Mouse (Mus musculus) small intestine, adult 2 months (tissue): ENCODE measurements around the gene Syk. TPM values are rescaled to one million over a fixed set of nuclear protein-coding genes. Genes with fewer than 3 reads are reported as not detected.

Experiments used
- H3K27ac ChIP-seq: fragments of 200-500 bp; 2 replicates; pipeline ENCODE4 v1.5.1; 2012; ENCODE audit warnings: low read depth, low read length, control low read depth, inconsistent platforms; ENCODE audit not compliant: insufficient read depth
- H3K27me3 ChIP-seq: fragments of 200-500 bp; 2 replicates; pipeline ENCODE4 v1.6.1; 2012; ENCODE audit warnings: mild to moderate bottlenecking, moderate library complexity, low read length, inconsistent platforms; ENCODE audit not compliant: control insufficient read depth, insufficient read depth
- H3K36me3 ChIP-seq: fragments of 200-500 bp; 2 replicates; pipeline ENCODE4 v1.6.1; 2012; ENCODE audit warnings: mild to moderate bottlenecking, low read length, control low read depth, inconsistent platforms; ENCODE audit not compliant: control insufficient read depth, insufficient read depth
- H3K4me1 ChIP-seq: fragments of 200-500 bp; 2 replicates; pipeline ENCODE4 v1.6.1; 2012; ENCODE audit warnings: low read length, inconsistent platforms, mixed read lengths; ENCODE audit not compliant: control insufficient read depth, insufficient read depth, insufficient read length
- H3K4me3 ChIP-seq: fragments of 200-500 bp; 2 replicates; pipeline ENCODE4 v1.5.1; 2012; ENCODE audit warnings: low read depth, mild to moderate bottlenecking, control low read depth, inconsistent platforms, low read length, moderate library complexity
- CTCF ChIP-seq: fragments of 200-500 bp; IDR thresholded peaks from 2 replicates; pipeline ENCODE4 v1.5.1; 2012; ENCODE audit warnings: low read depth, mild to moderate bottlenecking, control low read depth, inconsistent platforms, low read length, moderate library complexity, mixed read lengths; ENCODE audit not compliant: insufficient replicate concordance, insufficient read length; ENCODE audit errors: extremely low read depth
- POLR2A ChIP-seq: fragments of 200-500 bp; IDR thresholded peaks from 2 replicates; pipeline ENCODE4 v1.6.1; 2012; ENCODE audit warnings: low read depth, mild to moderate bottlenecking, control low read depth, inconsistent platforms, low read length, moderate library complexity
- WGBS: fragments of 180-500 bp; shearing (Covaris S2); methylation state at CpG from one replicate; pipeline ENCODE4 v1.1.7; 2018; 5-methylcytosine and 5-hydroxymethylcytosine counted together
- polyA plus RNA-seq: library from polyadenylated mRNA; depleted of rRNA; stranded (reverse); fragments of >200 nt; gene quantifications from 2 replicates; pipeline ENCODE4 v1.2.3, GENCODE M21; 2012

The Syk gene
- polyA plus RNA-seq, 1 experiment, result 8.3 TPM

GRCm38 (mm10) chr13:52576841-52577240 lies 6.1 kb upstream of the Syk start:
- WGBS, result 73% methylated on average over 10 of the region's 10 CpGs
- H3K4me3 ChIP-seq, result no peak overlapping the region
- no peaks in the 10 kb centered on the region for H3K36me3 ChIP-seq
- H3K27me3 ChIP-seq, result no peaks in the 10 kb centered on the region
- TF ChIP-seq POLR2A (no peak), CTCF (no peak)
- 0 out of 2 replicates have a peak overlapping the region, but pooled peaks have one; percentile 4 for H3K27ac ChIP-seq
- H3K4me1 ChIP-seq, result no peaks in the 10 kb centered on the region; the same call in 1 of the 2 replicates

- 0 out of 2 replicates have a peak overlapping the region, but pooled peaks have one; percentile 27 for H3K27ac ChIP-seq
- 71% methylated on average over 3 of the region's 3 CpGs for WGBS
- no peak for TF ChIP-seq POLR2A
- TF ChIP-seq CTCF, result no peak
Measured at GRCm38 (mm10) chr13:52577326-52577920, 5.5 kb upstream of the Syk start.

GRCm38 (mm10) chr13:52577939-52578338 lies 5.0 kb upstream of the Syk start:
- no peaks in the 10 kb centered on the region for H3K27me3 ChIP-seq
- TF ChIP-seq CTCF (no peak), POLR2A (no peak)
- H3K27ac ChIP-seq, result no peak overlapping the region
- no peak overlapping the region for H3K4me3 ChIP-seq
- peaks cover 5% of the 10 kb centered on the region for H3K4me1 ChIP-seq
- WGBS, result 71% methylated on average over 4 of the region's 4 CpGs
- H3K36me3 ChIP-seq, result no peaks in the 10 kb centered on the region

More at GRCm38 (mm10) chr13:52577326-52577920, 5.5 kb upstream of the Syk start:
- H3K36me3 ChIP-seq, result no peaks in the 10 kb centered on the region
- H3K27me3 ChIP-seq, result no peaks in the 10 kb centered on the region
- no peak overlapping the region for H3K4me3 ChIP-seq
- peaks cover under 1% of the 10 kb centered on the region; the same call in 1 of the 2 replicates for H3K4me1 ChIP-seq

- Histone ChIP-seq H3K4me1 (peaks cover 7% of the 10 kb centered on the region), H3K36me3 (no peaks in the 10 kb centered on the region), H3K27ac (no peak overlapping the region), H3K4me3 (no peak overlapping the region), H3K27me3 (no peaks in the 10 kb centered on the region)
- TF ChIP-seq POLR2A, result no peak
- TF ChIP-seq CTCF, result no peak
- WGBS, result 77% methylated on average over 2 of the region's 2 CpGs
Measured at GRCm38 (mm10) chr13:52578776-52579175, 4.2 kb upstream of the Syk start.

- Histone ChIP-seq H3K4me3 (peak overlapping the region; percentile 80), H3K36me3 (no peaks in the 10 kb centered on the region), H3K4me1 (peaks cover 9% of the 10 kb centered on the region), H3K27ac (peak overlapping the region; percentile 82), H3K27me3 (no peaks in the 10 kb centered on the region)
- TF ChIP-seq POLR2A (no peak), CTCF (no peak)
- 14% methylated on average over 9 of the region's 9 CpGs for WGBS
Measured at GRCm38 (mm10) chr13:52582506-52582877, 481 bp upstream of the Syk start.

GRCm38 (mm10) chr13:52583943-52584562 lies 1.1 kb downstream of the Syk start:
- TF ChIP-seq CTCF (no peak), POLR2A (no peak)
- WGBS, result 18% methylated on average over 13 of the region's 13 CpGs
- H3K36me3 ChIP-seq, result no peaks in the 10 kb centered on the region
- no peak overlapping the region for H3K27ac ChIP-seq
- H3K4me1 ChIP-seq, result peaks cover 9% of the 10 kb centered on the region
- H3K4me3 ChIP-seq, result peak overlapping the region; percentile 41; the same call in 1 of the 2 replicates
- H3K27me3 ChIP-seq, result no peaks in the 10 kb centered on the region

- TF ChIP-seq POLR2A (no peak), CTCF (no peak)
- H3K4me3 ChIP-seq, result peak overlapping the region; percentile 32
- WGBS, result 59% methylated on average over 17 of the region's 17 CpGs
- peak overlapping the region; percentile 36; the same call in 1 of the 2 replicates for H3K27ac ChIP-seq
- H3K36me3 ChIP-seq, result no peaks in the 10 kb centered on the region
- H3K27me3 ChIP-seq, result no peaks in the 10 kb centered on the region
- H3K4me1 ChIP-seq, result peaks cover 9% of the 10 kb centered on the region
Measured at GRCm38 (mm10) chr13:52584654-52585455, 1.9 kb downstream of the Syk start.
